Mouse (Mus musculus): ENCODE measurements around the gene Shcbp1l. TPM values are rescaled to one million over a fixed set of nuclear protein-coding genes. Genes with fewer than 3 reads are reported as not detected.
"Not testable (repeated sequence)": the region's sequence is repeated elsewhere in the genome, so short reads cannot be mapped to it uniquely, and the experiment has no call there.

The Shcbp1l gene
- polyA plus RNA-seq, 1 experiment from 2014 or later = 0.30 TPM

GRCm38 (mm10) chr1:153461796-153462195, 36.8 kb downstream of the Shcbp1l start:
- Histone ChIP-seq H3K36me3 (ENCODE audit: control insufficient read depth, insufficient read depth, low read length) (peaks cover 39% of the 10 kb centered on the region), H3K27ac (ENCODE audit: low read length) (no peak overlapping the region), H3K4me2 (ENCODE audit: low read depth, low read length) (no peak overlapping the region), H3K4me3 (replicated peaks; ENCODE audit: low read length) (no peak overlapping the region), H3K27me3 (ENCODE audit: control insufficient read depth, insufficient read depth, low read length) (no peaks in the 10 kb centered on the region), H3K9ac (ENCODE audit: low read length) (no peak overlapping the region), H3K4me1 (ENCODE audit: control insufficient read depth, insufficient read depth, low read length) (no peaks in the 10 kb centered on the region), H3K9me3 (replicated peaks; ENCODE audit: control insufficient read depth, low read length) (no peaks in the 10 kb centered on the region)
- 75% methylated on average over 1 of the region's 1 CpGs for WGBS
- no peak for ATAC-seq (ENCODE audit: insufficient read depth, low FRiP score)

GRCm38 (mm10) chr1:153479296-153479695, 54.3 kb downstream of the Shcbp1l start:
- no peak for ATAC-seq (ENCODE audit: insufficient read depth, low FRiP score)
- H3K9ac ChIP-seq (ENCODE audit: low read length) = no peak overlapping the region
- no peak overlapping the region for H3K4me2 ChIP-seq (ENCODE audit: low read depth, low read length)
- H3K9me3 ChIP-seq (replicated peaks; ENCODE audit: control insufficient read depth, low read length) = no peaks in the 10 kb centered on the region
- no peaks in the 10 kb centered on the region for H3K27me3 ChIP-seq (ENCODE audit: control insufficient read depth, insufficient read depth, low read length)
- H3K4me1 ChIP-seq (ENCODE audit: control insufficient read depth, insufficient read depth, low read length) = peaks cover 5% of the 10 kb centered on the region
- no peak overlapping the region for H3K4me3 ChIP-seq (replicated peaks; ENCODE audit: low read length)
- peaks cover 44% of the 10 kb centered on the region for H3K36me3 ChIP-seq (ENCODE audit: control insufficient read depth, insufficient read depth, low read length)
- WGBS = 83% methylated on average over 1 of the region's 1 CpGs
- H3K27ac ChIP-seq (ENCODE audit: low read length) = no peak overlapping the region

GRCm38 (mm10) chr1:153480386-153481024, 55.5 kb downstream of the Shcbp1l start:
- Histone ChIP-seq H3K36me3 (ENCODE audit: control insufficient read depth, insufficient read depth, low read length) (peaks cover 41% of the 10 kb centered on the region), H3K27me3 (ENCODE audit: control insufficient read depth, insufficient read depth, low read length) (no peaks in the 10 kb centered on the region), H3K4me3 (replicated peaks; ENCODE audit: low read length) (no peak overlapping the region), H3K9ac (ENCODE audit: low read length) (no peak overlapping the region), H3K4me1 (ENCODE audit: control insufficient read depth, insufficient read depth, low read length) (peaks cover 16% of the 10 kb centered on the region), H3K9me3 (replicated peaks; ENCODE audit: control insufficient read depth, low read length) (no peaks in the 10 kb centered on the region), H3K27ac (ENCODE audit: low read length) (no peak overlapping the region), H3K4me2 (ENCODE audit: low read depth, low read length) (no peak overlapping the region)
- ATAC-seq (ENCODE audit: insufficient read depth, low FRiP score) = no peak
- WGBS = 38% methylated on average over 1 of the region's 1 CpGs

GRCm38 (mm10) chr1:153481025-153481412, 56.1 kb downstream of the Shcbp1l start:
- Histone ChIP-seq H3K27me3 (ENCODE audit: control insufficient read depth, insufficient read depth, low read length) (no peaks in the 10 kb centered on the region), H3K9ac (ENCODE audit: low read length) (no peak overlapping the region), H3K27ac (ENCODE audit: low read length) (no peak overlapping the region), H3K4me1 (ENCODE audit: control insufficient read depth, insufficient read depth, low read length) (peaks cover 16% of the 10 kb centered on the region), H3K9me3 (replicated peaks; ENCODE audit: control insufficient read depth, low read length) (no peaks in the 10 kb centered on the region), H3K4me2 (ENCODE audit: low read depth, low read length) (no peak overlapping the region), H3K4me3 (replicated peaks; ENCODE audit: low read length) (no peak overlapping the region), H3K36me3 (ENCODE audit: control insufficient read depth, insufficient read depth, low read length) (peaks cover 40% of the 10 kb centered on the region)
- no peak for ATAC-seq (ENCODE audit: insufficient read depth, low FRiP score)
- WGBS = 72% methylated on average over 1 of the region's 1 CpGs

- 42% methylated on average over 2 of the region's 2 CpGs for WGBS
- Histone ChIP-seq H3K4me1 (ENCODE audit: control insufficient read depth, insufficient read depth, low read length) (peaks cover 19% of the 10 kb centered on the region), H3K27me3 (ENCODE audit: control insufficient read depth, insufficient read depth, low read length) (no peaks in the 10 kb centered on the region), H3K4me3 (replicated peaks; ENCODE audit: low read length) (peak overlapping the region; percentile 38), H3K27ac (ENCODE audit: low read length) (no peak overlapping the region), H3K4me2 (ENCODE audit: low read depth, low read length) (peak overlapping the region; percentile 71), H3K36me3 (ENCODE audit: control insufficient read depth, insufficient read depth, low read length) (peaks cover 14% of the 10 kb centered on the region), H3K9me3 (replicated peaks; ENCODE audit: control insufficient read depth, low read length) (no peaks in the 10 kb centered on the region), H3K9ac (ENCODE audit: low read length) (peak overlapping the region; percentile 50)
- ATAC-seq (ENCODE audit: insufficient read depth, low FRiP score) = no peak
Observed at GRCm38 (mm10) chr1:153485201-153485796, 60.3 kb downstream of the Shcbp1l start.

GRCm38 (mm10) chr1:153486120-153486519, 61.2 kb downstream of the Shcbp1l start:
- peak overlapping the region; percentile 71 for H3K4me2 ChIP-seq (ENCODE audit: low read depth, low read length)
- H3K36me3 ChIP-seq (ENCODE audit: control insufficient read depth, insufficient read depth, low read length); H3K9me3 ChIP-seq (replicated peaks; ENCODE audit: control insufficient read depth, low read length); H3K27ac ChIP-seq (ENCODE audit: low read length); H3K27me3 ChIP-seq (ENCODE audit: control insufficient read depth, insufficient read depth, low read length); ATAC-seq (ENCODE audit: insufficient read depth, low FRiP score): not testable (repeated sequence)
- H3K9ac ChIP-seq (ENCODE audit: low read length) = peak overlapping the region; percentile 95
- H3K4me1 ChIP-seq (ENCODE audit: control insufficient read depth, insufficient read depth, low read length) = peaks cover 19% of the 10 kb centered on the region
- WGBS = 5% methylated on average over 6 of the region's 6 CpGs
- peak overlapping the region; percentile 88 for H3K4me3 ChIP-seq (replicated peaks; ENCODE audit: low read length)

GRCm38 (mm10) chr1:153486767-153487499, 62.0 kb downstream of the Shcbp1l start:
- peak overlapping the region; percentile 88 for H3K27ac ChIP-seq (ENCODE audit: low read length)
- under 1% methylated on average over 64 of the region's 64 CpGs for WGBS
- no peaks in the 10 kb centered on the region for H3K9me3 ChIP-seq (replicated peaks; ENCODE audit: control insufficient read depth, low read length)
- peaks cover 19% of the 10 kb centered on the region for H3K4me1 ChIP-seq (ENCODE audit: control insufficient read depth, insufficient read depth, low read length)
- ATAC-seq (ENCODE audit: insufficient read depth, low FRiP score) = peak; percentile 78
- H3K9ac ChIP-seq (ENCODE audit: low read length) = peak overlapping the region; percentile 95
- H3K36me3 ChIP-seq (ENCODE audit: control insufficient read depth, insufficient read depth, low read length) = 0 out of 2 replicates have a peak, but pooled peaks cover 3% of the 10 kb centered on the region
- peak overlapping the region; percentile 71 for H3K4me2 ChIP-seq (ENCODE audit: low read depth, low read length)
- H3K4me3 ChIP-seq (replicated peaks; ENCODE audit: low read length) = peak overlapping the region; percentile 88
- no peaks in the 10 kb centered on the region for H3K27me3 ChIP-seq (ENCODE audit: control insufficient read depth, insufficient read depth, low read length)

GRCm38 (mm10) chr1:153487500-153487879, 62.5 kb downstream of the Shcbp1l start, which contains the start of gene Dhx9:
Gene Dhx9 (minus strand): TSS chr1:153487660.
- 0% methylated on average over 35 of the region's 35 CpGs for WGBS
- Histone ChIP-seq H3K9me3 (replicated peaks; ENCODE audit: control insufficient read depth, low read length) (no peaks in the 10 kb centered on the region), H3K27me3 (ENCODE audit: control insufficient read depth, insufficient read depth, low read length) (no peaks in the 10 kb centered on the region), H3K4me3 (replicated peaks; ENCODE audit: low read length) (peak within 1 kb of the TSS; percentile 88), H3K4me1 (ENCODE audit: control insufficient read depth, insufficient read depth, low read length) (peaks cover 19% of the 10 kb centered on the region), H3K27ac (ENCODE audit: low read length) (peak within 1 kb of the TSS; percentile 88), H3K9ac (ENCODE audit: low read length) (peak within 1 kb of the TSS; percentile 95), H3K4me2 (ENCODE audit: low read depth, low read length) (peak within 1 kb of the TSS; percentile 71), H3K36me3 (ENCODE audit: control insufficient read depth, insufficient read depth, low read length) (0 out of 2 replicates have a peak, but pooled peaks cover 1% of the 10 kb centered on the region)
- ATAC-seq (ENCODE audit: insufficient read depth, low FRiP score) = peak; percentile 95

GRCm38 (mm10) chr1:153489132-153489531, 64.2 kb downstream of the Shcbp1l start:
- Histone ChIP-seq H3K4me1 (ENCODE audit: control insufficient read depth, insufficient read depth, low read length) (peaks cover 15% of the 10 kb centered on the region), H3K36me3 (ENCODE audit: control insufficient read depth, insufficient read depth, low read length) (no peaks in the 10 kb centered on the region), H3K9ac (ENCODE audit: low read length) (no peak overlapping the region), H3K9me3 (replicated peaks; ENCODE audit: control insufficient read depth, low read length) (no peaks in the 10 kb centered on the region), H3K27ac (ENCODE audit: low read length) (no peak overlapping the region), H3K4me2 (ENCODE audit: low read depth, low read length) (no peak overlapping the region), H3K4me3 (replicated peaks; ENCODE audit: low read length) (no peak overlapping the region), H3K27me3 (ENCODE audit: control insufficient read depth, insufficient read depth, low read length) (no peaks in the 10 kb centered on the region)
- ATAC-seq (ENCODE audit: insufficient read depth, low FRiP score) = no peak
- WGBS = 41% methylated on average over 7 of the region's 7 CpGs
